Mouse (Mus musculus) heart, adult 8-10 months (tissue): ENCODE measurements around the gene Rps27. TPM values are rescaled to one million over a fixed set of nuclear protein-coding genes. Genes with fewer than 3 reads are reported as not detected.

Experiments used
- DNase-seq: peaks from one replicate; pipeline ENCODE4 v3.0.0; 2022; ENCODE audit warnings: low spot score
- total RNA-seq, 4 experiments: library from RNA; stranded (reverse); gene quantifications; 2 replicates each; pipeline ENCODE4 v1.2.4; 2022

The Rps27 gene
- total RNA-seq, 4 experiments from 2014 or later: 1,126 to 1,409 (median 1,219) TPM

GRCm38 (mm10) chr3:90231507-90232333, 18.3 kb upstream of the Rps27 start, which contains the start of gene Jtb:
Gene Jtb (plus strand): TSS chr3:90231597.
- peak; percentile 95 for DNase-seq

- DNase-seq: no peak
Observed at GRCm38 (mm10) chr3:90231075-90231474, 17.6 kb upstream of the Rps27 start.

DNA sequence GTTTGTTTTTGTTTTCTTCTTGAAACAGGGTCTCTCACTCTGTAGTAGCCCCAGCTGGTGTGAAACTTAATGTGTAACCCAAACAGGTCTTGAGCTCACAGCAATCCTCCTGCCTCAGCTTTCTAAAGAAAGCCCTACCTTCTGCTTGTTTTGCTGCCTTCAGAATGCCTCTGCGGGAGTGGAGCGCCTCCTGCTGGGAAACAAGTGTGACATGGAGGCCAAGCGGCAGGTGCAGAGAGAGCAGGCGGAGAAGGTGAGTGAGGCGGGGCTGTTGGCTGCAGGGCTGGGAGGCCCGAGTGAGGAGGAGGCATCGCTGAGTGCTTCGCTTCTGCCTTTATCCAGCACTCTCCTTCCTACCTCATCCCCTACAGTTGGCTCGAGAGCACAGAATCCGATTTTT, 10.9 kb upstream of the Rps27 start:
- DNase-seq: no peak

DNA sequence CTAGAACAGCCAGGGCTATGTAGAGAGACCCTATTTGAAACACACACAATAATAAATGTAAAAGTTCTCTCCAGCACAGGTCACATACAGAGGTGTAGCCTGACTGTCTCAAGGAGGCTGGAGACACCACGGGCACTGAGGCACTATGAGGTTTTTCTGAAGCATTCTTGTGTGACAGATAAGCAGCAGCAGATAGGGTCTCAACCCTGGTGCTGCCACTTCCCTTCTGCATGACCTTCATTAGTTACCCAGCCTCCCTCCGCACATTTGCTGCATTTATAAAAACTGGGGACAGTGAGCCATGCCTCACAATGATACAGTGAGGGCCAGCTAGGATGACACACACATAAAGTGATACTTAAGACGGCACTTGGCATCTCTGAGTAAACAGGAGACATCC, 9.5 kb upstream of the Rps27 start:
- DNase-seq: no peak

- DNase-seq: no peak
Observed at GRCm38 (mm10) chr3:90222455-90222854, 9.0 kb upstream of the Rps27 start.

DNA sequence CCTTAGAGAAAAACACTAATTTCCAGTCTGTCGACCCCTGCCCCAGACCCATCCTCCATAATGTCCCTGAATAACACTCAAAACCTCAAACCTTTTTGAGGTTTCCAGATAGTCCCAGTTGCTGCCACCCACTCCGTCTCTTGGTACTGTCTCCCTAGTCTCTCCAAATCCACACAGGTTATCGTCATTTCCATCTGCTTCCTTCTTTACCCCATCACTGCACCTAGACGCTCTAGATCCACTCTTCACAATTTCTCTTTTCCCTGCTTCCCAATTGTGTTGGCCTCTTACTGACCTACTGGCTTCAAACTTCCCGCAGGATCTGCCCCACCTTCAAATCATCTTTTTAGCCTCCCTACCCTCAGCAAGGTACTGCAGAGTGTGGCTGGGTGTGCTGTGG, 7.7 kb upstream of the Rps27 start:
- DNase-seq: no peak

GRCm38 (mm10) chr3:90220531-90220951, 7.1 kb upstream of the Rps27 start:
- DNase-seq: peak; percentile 88

DNA sequence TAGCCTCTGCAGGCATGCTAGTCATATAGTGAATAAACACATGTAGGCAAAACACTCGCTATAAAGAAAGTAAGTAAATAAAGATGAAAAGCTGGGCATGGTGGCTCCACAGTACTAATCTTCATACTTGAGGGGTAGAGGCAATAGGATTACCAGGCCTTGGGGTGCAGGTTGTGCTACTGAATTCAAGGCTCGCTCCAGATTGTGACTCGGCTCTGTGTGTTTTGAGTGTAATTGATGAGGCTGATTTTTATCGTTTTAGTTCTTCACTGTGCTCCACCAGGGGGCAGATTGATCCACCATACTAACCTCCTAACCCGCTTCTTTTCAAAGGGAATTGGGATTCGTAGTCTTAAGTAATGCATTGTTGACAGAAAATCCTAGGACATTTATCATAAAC, 6.6 kb upstream of the Rps27 start:
- peak; percentile 55 for DNase-seq

GRCm38 (mm10) chr3:90215825-90216380, 2.5 kb upstream of the Rps27 start:
- DNase-seq: no peak

- no peak for DNase-seq
Observed at GRCm38 (mm10) chr3:90213956-90214684, 669 bp upstream of the Rps27 start.

- DNase-seq: no peak
Observed at GRCm38 (mm10) chr3:90212723-90213122, 728 bp downstream of the Rps27 start.

DNA sequence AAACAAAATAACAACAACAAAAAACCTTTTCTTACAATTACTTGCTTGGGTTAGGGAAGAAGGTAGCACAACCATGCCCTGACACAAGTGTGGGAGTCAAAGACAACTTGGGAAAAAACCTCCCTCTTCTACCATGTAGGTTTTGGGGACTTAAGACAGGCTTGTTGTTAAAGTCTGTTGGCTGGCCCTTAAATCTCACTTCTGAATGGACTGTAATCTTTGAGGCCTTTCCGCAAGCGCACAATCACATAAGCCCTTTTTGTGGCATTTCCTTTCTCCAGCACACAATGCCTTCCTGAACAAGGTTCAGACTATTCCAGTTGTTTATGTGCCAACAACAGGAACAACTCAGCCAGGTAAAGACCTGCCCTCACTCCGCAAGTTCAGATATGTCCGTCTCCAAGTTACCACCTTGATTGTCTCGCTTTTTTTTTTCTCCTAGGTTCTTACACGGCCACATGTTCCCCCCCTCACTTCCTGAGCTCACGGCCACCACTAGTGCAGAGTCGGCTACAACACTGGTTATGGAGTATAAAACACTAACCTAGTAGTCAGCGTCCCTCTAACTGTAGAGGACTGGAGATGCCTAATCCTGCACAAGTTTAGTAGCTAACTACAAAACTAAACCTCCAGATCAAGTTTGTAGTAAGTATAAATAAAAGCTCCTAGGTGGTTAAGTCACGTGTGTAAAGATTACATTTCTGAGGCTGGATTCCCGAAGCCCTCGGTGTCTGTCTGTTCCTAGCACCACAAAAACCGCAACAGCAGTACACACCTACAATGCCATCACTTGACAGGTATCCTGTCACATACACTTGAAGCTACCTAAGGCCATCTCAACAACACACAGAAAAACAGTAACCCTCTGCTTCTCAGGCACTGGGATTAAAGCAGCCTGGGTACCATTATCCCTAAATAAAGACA, 1.7 kb downstream of the Rps27 start:
- no peak for DNase-seq

- DNase-seq: no peak
Observed at GRCm38 (mm10) chr3:90209908-90210566, 3.4 kb downstream of the Rps27 start.

- no peak for DNase-seq
Observed at GRCm38 (mm10) chr3:90208662-90209061, 4.8 kb downstream of the Rps27 start.

GRCm38 (mm10) chr3:90204582-90204981, 8.9 kb downstream of the Rps27 start:
- no peak for DNase-seq

DNA sequence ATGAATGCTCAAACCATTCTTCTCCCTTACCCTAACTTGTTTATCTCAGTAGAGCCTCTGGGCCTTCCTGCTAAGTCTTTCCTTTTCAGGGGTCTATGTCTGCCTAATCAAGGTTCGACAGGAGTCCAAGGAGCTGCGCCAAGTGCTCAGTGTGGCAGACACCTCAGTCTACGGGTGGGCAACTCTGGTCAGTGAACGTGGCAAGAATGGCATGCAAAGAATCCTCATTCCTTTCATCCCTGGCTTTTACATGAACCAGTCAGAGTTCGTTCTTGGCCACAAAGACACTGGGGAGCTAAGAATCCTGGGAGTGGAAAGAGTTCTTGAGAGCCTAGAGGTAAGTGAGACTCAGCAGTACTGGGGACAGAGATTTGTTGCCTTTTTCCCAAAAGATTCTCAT, 9.8 kb downstream of the Rps27 start:
- no peak for DNase-seq

- DNase-seq: no peak
Observed at GRCm38 (mm10) chr3:90202884-90203283, 10.6 kb downstream of the Rps27 start.

GRCm38 (mm10) chr3:90197548-90197947, 15.9 kb downstream of the Rps27 start:
- no peak for DNase-seq

DNA sequence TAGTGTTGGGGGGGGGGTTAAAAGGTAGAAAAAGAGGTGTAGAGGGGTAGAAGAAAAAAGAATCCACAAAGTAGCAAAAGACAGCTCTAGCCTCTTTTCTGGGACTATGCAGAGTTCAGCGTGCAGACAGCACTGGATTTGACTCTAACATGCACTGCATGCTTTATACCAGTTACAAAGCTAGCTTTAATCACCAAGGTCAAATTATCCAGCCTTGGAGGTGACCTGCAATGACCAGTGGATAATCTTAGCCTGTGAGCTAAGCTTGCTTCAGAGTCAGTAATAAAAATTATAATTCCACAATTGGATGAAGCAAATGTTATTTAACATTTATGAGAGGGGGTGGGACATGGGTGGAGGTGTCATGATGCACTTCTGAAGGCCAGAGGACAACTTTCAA, 17.8 kb downstream of the Rps27 start:
- DNase-seq: no peak

DNA sequence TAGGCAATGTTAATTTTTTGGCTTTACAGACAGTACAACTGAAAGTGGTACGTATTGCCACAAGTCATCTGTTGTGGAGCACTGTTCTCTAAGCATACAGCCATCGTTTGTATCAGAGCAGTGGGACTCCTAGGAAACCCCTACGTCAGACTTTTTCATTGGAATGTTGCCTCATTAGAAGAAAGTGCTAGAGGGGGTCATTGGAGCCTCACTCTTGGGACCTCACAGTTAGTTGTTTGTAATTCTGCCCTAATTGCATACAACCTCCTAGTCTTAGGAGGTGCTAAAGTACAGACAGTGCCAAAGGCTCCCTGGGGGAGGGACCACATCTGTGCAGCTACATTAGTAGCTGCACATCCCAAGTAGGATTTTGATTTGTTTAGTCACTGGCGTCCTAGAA, 18.7 kb downstream of the Rps27 start:
- no peak for DNase-seq
